Mouse (Mus musculus) C2C12 (cell line): ENCODE measurements around the gene Mcur1. TPM values are rescaled to one million over a fixed set of nuclear protein-coding genes. Genes with fewer than 3 reads are reported as not detected.

Experiments
- H3K27me3 ChIP-seq: one replicate; pipeline ENCODE4 v1.6.1; 2011; ENCODE audit not compliant: control insufficient read depth, insufficient read depth, insufficient read length
- H3K36me3 ChIP-seq: one replicate; pipeline ENCODE4 v1.6.1; 2011; ENCODE audit not compliant: control insufficient read depth, insufficient read depth
- H3K4me3 ChIP-seq: one replicate; pipeline ENCODE4 v1.5.1; 2011; ENCODE audit warnings: mild to moderate bottlenecking, control low read depth; ENCODE audit not compliant: poor library complexity, insufficient read depth, severe bottlenecking
- H3K79me2 ChIP-seq: one replicate; pipeline ENCODE4 v1.6.1; 2011; ENCODE audit not compliant: control insufficient read depth, insufficient read depth
- H3K79me3 ChIP-seq: one replicate; pipeline ENCODE4 v1.6.1; 2011; ENCODE audit warnings: low read depth, control low read depth
- H3ac ChIP-seq: one replicate; pipeline ENCODE3; 2011; ENCODE audit warnings: low read depth; ENCODE audit not compliant: control insufficient read depth, insufficient read length
- CEBPB ChIP-seq: IDR thresholded peaks from one replicate; pipeline ENCODE4 v1.6.1; 2011; ENCODE audit warnings: low read depth, mild to moderate bottlenecking, control low read depth, moderate library complexity
- CTCF ChIP-seq: IDR thresholded peaks from one replicate; pipeline ENCODE4 v1.5.1; 2011; ENCODE audit not compliant: control insufficient read depth, insufficient read depth, insufficient read length
- FOSL1 ChIP-seq: IDR thresholded peaks from one replicate; pipeline ENCODE4 v1.8.0; 2011; ENCODE audit warnings: mild to moderate bottlenecking, low read length; ENCODE audit not compliant: poor library complexity, insufficient read depth, severe bottlenecking
- MAX ChIP-seq: IDR thresholded peaks from one replicate; pipeline ENCODE4 v1.6.1; 2011; ENCODE audit warnings: mild to moderate bottlenecking, control low read depth
- MYOD1 ChIP-seq: IDR thresholded peaks from one replicate; pipeline ENCODE4 v1.6.1; 2011; ENCODE audit warnings: low read depth; ENCODE audit not compliant: control insufficient read depth, insufficient read length
- MYOG ChIP-seq: IDR thresholded peaks from one replicate; pipeline ENCODE4 v1.6.1; 2011; ENCODE audit not compliant: control insufficient read depth, insufficient read length; ENCODE audit errors: extremely low read depth
- USF1 ChIP-seq: IDR thresholded peaks from one replicate; pipeline ENCODE4 v1.6.1; 2011; ENCODE audit warnings: low read depth, mild to moderate bottlenecking, control low read depth, moderate library complexity
- polyA plus RNA-seq: library from polyadenylated mRNA; unstranded; fragments of >200 nt; fragmentation: generic; extraction: Trizol; gene quantifications from one replicate; pipeline ENCODE4 v1.2.1, GENCODE M21; 2012; ENCODE audit warnings: missing spikeins

Gene Mcur1
- polyA plus RNA-seq, 1 experiment: 4.8 TPM

DNA sequence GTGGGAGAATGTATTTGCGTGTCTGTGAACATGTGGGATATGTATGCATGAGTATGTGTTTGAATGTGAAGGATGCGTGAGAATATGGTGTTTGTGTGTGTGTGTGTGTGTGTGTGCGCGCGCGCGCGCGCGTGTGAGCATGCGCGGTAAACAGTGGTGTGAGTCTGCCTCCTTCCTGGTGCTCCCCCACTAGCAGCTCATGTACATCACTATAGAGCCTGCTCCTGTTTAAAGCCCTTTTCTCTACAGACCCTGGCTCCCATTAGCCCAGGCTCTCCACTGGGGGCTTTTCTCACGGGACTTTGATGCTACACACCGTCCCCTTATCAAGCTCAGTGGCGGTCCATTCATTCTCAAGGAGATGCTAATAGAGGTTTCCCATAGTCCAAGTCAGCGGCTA, 23.0 kb upstream of the Mcur1 start:
- no peak for TF ChIP-seq CEBPB
- TF ChIP-seq MYOG: no peak
- no peak for TF ChIP-seq MYOD1
- no peak for TF ChIP-seq USF1
- TF ChIP-seq MAX: no peak
- no peak for TF ChIP-seq CTCF
- H3K4me3 ChIP-seq: no peak overlapping the region
- no peak overlapping the region for H3ac ChIP-seq
- no peaks in the 10 kb centered on the region for H3K79me3 ChIP-seq
- H3K79me2 ChIP-seq: no peaks in the 10 kb centered on the region
- no peaks in the 10 kb centered on the region for H3K27me3 ChIP-seq
- H3K36me3 ChIP-seq: no peaks in the 10 kb centered on the region

DNA sequence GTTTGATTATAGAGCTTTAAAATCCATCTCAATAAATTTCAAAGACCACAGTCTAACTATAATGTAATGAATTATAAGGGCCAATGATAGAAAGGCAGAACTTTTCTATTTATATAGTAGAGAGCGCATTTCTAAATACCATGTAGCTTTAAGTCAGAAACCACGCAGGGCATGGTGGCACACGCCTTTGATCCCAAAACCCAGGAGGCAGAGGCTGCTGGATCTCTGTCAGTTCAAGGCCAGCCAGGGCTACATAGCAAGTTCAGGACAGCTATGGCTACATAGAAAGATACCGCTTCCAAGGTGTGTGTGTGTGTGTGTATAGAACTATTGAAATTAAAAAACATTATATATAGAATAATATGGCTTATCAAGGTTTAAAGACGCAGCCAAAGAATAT, 20.7 kb upstream of the Mcur1 start:
- Histone ChIP-seq H3ac (no peak overlapping the region), H3K27me3 (no peaks in the 10 kb centered on the region), H3K79me3 (no peaks in the 10 kb centered on the region), H3K79me2 (no peaks in the 10 kb centered on the region), H3K36me3 (no peaks in the 10 kb centered on the region), H3K4me3 (no peak overlapping the region)
- TF ChIP-seq CTCF: no peak
- no peak for TF ChIP-seq MYOD1
- no peak for TF ChIP-seq MYOG
- TF ChIP-seq CEBPB: no peak

DNA sequence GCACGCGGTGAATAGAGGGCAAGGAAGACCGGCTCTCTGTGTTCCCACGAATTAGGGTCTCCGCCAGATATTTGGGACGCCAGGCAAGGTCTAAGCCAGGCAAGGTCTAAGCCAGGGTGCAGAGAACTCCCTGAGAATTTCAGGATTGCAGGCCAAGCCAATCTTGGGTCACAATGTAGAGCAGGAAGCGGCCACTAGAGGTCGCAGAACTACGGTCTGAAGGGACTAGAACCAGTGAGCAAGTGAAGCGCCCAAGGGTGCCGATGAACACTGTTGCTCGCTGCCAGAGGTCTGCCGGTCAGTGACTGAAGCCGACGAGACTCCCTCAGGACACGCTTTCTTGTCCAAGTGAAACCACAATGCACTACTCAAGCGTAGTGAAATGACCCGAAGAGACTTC, 19.7 kb upstream of the Mcur1 start:
- peak; percentile 61 for TF ChIP-seq CTCF
- TF ChIP-seq MYOD1: no peak
- Histone ChIP-seq H3K4me3 (no peak overlapping the region), H3K79me3 (no peaks in the 10 kb centered on the region), H3K79me2 (no peaks in the 10 kb centered on the region), H3ac (no peak overlapping the region), H3K36me3 (no peaks in the 10 kb centered on the region), H3K27me3 (no peaks in the 10 kb centered on the region)

DNA sequence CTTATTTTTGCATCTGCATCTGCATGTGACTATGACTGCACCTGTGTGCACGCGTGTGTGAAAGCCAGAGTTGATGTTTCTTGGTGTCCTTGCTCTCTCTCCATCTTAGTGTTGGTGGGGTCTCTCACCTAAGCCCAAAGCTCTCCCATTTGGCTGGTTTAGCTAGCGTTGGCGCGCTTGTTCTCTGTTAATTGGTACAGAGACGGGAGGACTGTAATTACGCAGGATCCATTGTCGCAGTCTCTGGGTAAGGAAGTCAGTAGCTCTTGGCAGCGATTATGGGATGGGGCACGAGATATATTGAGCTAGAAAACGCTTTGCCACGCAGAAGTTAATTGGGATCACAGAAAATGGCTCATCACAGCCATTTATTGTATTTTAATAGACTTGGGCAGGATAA, 17.8 kb upstream of the Mcur1 start:
- H3ac ChIP-seq: no peak overlapping the region
- no peaks in the 10 kb centered on the region for H3K79me3 ChIP-seq
- no peaks in the 10 kb centered on the region for H3K36me3 ChIP-seq
- H3K79me2 ChIP-seq: no peaks in the 10 kb centered on the region
- H3K27me3 ChIP-seq: no peaks in the 10 kb centered on the region
- no peak overlapping the region for H3K4me3 ChIP-seq
- TF ChIP-seq MAX (no peak), MYOD1 (no peak), CTCF (no peak), FOSL1 (no peak), CEBPB (no peak), MYOG (no peak), USF1 (no peak)

DNA sequence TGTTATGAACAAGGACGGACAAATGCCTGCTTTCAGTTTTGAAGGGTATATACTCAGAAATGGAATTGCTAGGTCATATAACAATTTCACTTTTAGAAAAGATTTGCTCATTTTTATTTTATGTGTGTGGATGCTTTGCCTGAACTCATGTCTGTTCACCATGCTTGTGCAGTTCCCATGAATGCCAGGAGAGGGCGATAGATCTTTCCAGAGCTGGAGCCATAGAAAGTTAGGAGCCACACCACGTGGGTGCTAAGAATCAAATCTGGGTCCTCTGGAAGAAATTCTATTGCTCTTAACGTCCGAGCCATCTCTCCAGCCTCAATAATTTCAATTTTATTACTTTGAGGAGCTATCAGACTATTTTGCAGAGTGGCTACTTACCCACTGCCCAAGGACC, 17.3 kb upstream of the Mcur1 start:
- no peak overlapping the region for H3ac ChIP-seq
- H3K27me3 ChIP-seq: no peaks in the 10 kb centered on the region
- H3K79me3 ChIP-seq: no peaks in the 10 kb centered on the region
- TF ChIP-seq USF1 (no peak), FOSL1 (no peak), MYOD1 (no peak), CTCF (no peak), MAX (no peak), CEBPB (no peak), MYOG (no peak)
- no peaks in the 10 kb centered on the region for H3K36me3 ChIP-seq
- H3K79me2 ChIP-seq: no peaks in the 10 kb centered on the region
- H3K4me3 ChIP-seq: no peak overlapping the region

DNA sequence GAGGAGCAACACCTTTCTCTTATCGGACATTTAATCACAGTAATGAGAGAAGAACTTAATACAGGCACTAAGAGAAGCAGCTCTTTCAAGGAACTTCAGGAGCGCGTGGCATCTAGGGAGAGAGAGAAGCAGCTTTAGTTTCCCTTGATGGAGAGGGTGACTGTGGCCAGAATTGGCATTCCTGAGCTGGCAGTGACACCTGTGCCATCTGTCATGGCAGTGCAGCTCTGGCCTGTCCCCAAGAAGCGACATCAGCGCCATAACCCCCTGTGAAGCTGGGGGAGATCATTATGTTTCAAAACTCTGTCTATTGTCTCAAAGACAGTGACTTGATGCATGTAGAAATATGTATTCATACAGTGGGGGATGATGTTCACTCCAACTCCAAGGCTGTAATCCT, 15.4 kb upstream of the Mcur1 start:
- no peak for TF ChIP-seq MYOG
- no peak for TF ChIP-seq CTCF
- no peak for TF ChIP-seq CEBPB
- TF ChIP-seq MAX: no peak
- no peak for TF ChIP-seq FOSL1
- TF ChIP-seq MYOD1: no peak
- TF ChIP-seq USF1: no peak
- H3K79me3 ChIP-seq: no peaks in the 10 kb centered on the region
- H3K4me3 ChIP-seq: no peak overlapping the region
- H3K36me3 ChIP-seq: no peaks in the 10 kb centered on the region
- H3ac ChIP-seq: no peak overlapping the region
- no peaks in the 10 kb centered on the region for H3K79me2 ChIP-seq
- no peaks in the 10 kb centered on the region for H3K27me3 ChIP-seq
